Mouse (Mus musculus) limb, embryonic 12.5 days (tissue): ENCODE results near the gene Tmc3. TPM values are rescaled to one million over a fixed set of nuclear protein-coding genes. Genes with fewer than 3 reads are reported as not detected.

Experiments
- ATAC-seq: fragments of 200-750 bp; cut with Nextera tagmentation; 2 replicates; pipeline ENCODE4 v1.8.0; 2017; ENCODE audit warnings: low read depth, moderate TSS enrichment; ENCODE audit not compliant: insufficient number of reproducible peaks, insufficient read depth, low FRiP score, low TSS enrichment
- H3K27ac ChIP-seq: fragments of 300-500 bp; sonication (generic); 2 replicates; pipeline ENCODE4 v1.5.1; 2016; ENCODE audit warnings: mild to moderate bottlenecking, moderate library complexity
- H3K27me3 ChIP-seq: fragments of 300-500 bp; sonication (generic); 2 replicates; pipeline ENCODE4 v1.6.1; 2016; ENCODE audit warnings: mild to moderate bottlenecking, moderate library complexity
- H3K36me3 ChIP-seq: fragments of 300-500 bp; sonication (generic); 2 replicates; pipeline ENCODE4 v1.6.1; 2016; ENCODE audit warnings: mild to moderate bottlenecking, moderate library complexity
- H3K4me1 ChIP-seq: fragments of 300-500 bp; sonication (generic); replicated peaks from 2 replicates; pipeline ENCODE4 v1.6.1; 2016
- H3K4me2 ChIP-seq: fragments of 300-500 bp; sonication (generic); 2 replicates; pipeline ENCODE4 v1.6.1; 2016; ENCODE audit warnings: mild to moderate bottlenecking, moderate library complexity
- H3K4me3 ChIP-seq: fragments of 300-500 bp; sonication (generic); replicated peaks from 2 replicates; pipeline ENCODE4 v1.5.1; 2016; ENCODE audit warnings: mild to moderate bottlenecking
- H3K9ac ChIP-seq: fragments of 300-500 bp; sonication (generic); replicated peaks from 2 replicates; pipeline ENCODE4 v1.6.1; 2016; ENCODE audit warnings: mild to moderate bottlenecking, moderate library complexity
- H3K9me3 ChIP-seq: fragments of 300-500 bp; sonication (generic); 2 replicates; pipeline ENCODE4 v1.6.1; 2016; ENCODE audit warnings: mild to moderate bottlenecking, moderate library complexity
- WGBS: fragments of 180-500 bp; shearing (Covaris S2); methylation state at CpG from one replicate; pipeline ENCODE4 v1.1.7; 2016; 5-methylcytosine and 5-hydroxymethylcytosine counted together
- polyA plus RNA-seq: library from polyadenylated mRNA; unstranded; fragments of >200 nt; fragmentation: Nextera tagmentation; extraction: Ambion mirVana; gene quantifications from 2 replicates; pipeline ENCODE4 v1.2.1, GENCODE M21; 2016

The Tmc3 gene
- polyA plus RNA-seq, 1 experiment from 2014 or later, result 2.4 TPM

DNA sequence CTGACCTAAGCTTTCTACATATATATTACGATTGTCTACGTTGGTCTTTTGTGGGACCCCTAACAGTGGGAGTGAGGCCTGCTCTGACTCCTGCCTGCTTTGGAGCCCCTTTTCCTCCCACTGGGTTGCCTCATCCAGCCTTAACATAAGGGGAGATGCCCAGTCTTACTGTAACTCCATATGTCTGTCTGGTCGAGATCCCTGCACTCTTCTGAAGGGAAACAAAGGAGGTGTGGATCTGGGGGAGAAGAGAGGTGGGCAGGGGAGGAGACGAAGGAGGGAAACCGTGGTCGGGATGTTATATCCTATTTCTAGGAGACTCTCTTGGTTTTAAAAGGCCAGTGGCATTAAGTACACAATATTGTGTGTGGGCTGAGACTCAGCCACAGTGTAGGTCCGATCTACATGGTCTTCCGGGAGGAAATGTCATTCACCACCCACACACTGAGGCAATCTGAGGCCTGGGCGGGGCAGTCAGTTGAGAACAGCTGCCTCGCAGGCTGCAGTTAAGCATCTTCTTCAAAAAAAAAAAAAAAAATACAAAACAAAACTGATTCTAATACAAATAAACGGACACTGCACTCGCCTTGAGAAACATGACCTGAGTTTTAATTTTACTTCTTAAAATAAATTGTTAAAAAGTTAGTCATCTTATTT, 20.0 kb upstream of the Tmc3 start:
- H3K9ac ChIP-seq, result no peak overlapping the region
- no peak overlapping the region for H3K4me3 ChIP-seq
- H3K27ac ChIP-seq, result no peak overlapping the region
- H3K4me1 ChIP-seq, result 0 out of 2 replicates have a peak, but pooled peaks cover 3% of the 10 kb centered on the region
- no peak overlapping the region for H3K4me2 ChIP-seq
- H3K27me3 ChIP-seq, result no peaks in the 10 kb centered on the region
- no peaks in the 10 kb centered on the region for H3K9me3 ChIP-seq
- ATAC-seq, result no peak
- H3K36me3 ChIP-seq, result no peaks in the 10 kb centered on the region
- whole genome bisulfite sequencing, result 72% methylated on average over 12 of the region's 12 CpGs

DNA sequence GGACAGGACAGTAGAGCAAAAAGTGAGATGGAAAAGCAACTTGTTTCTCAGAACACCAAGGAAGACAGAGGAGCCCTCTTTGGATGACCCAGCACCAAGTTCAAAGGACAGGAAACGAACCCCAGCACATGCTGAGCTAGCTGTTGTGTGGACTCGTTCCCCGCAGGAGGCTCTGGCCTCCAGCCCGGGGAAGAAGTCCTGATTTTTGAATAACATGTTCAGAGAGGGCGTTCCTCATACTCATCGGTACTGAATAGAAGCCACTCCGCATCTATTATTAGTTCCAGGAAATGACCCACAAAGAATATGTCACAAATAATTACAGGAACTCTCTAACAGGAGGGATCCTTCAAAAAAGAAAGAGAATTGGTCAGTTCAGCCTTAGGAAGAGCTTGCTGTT, 18.8 kb upstream of the Tmc3 start:
- Histone ChIP-seq H3K27ac (no peak overlapping the region), H3K27me3 (no peaks in the 10 kb centered on the region), H3K4me3 (no peak overlapping the region), H3K4me1 (0 out of 2 replicates have a peak, but pooled peaks cover 3% of the 10 kb centered on the region), H3K4me2 (no peak overlapping the region), H3K9me3 (no peaks in the 10 kb centered on the region), H3K36me3 (no peaks in the 10 kb centered on the region), H3K9ac (no peak overlapping the region)
- 37% methylated on average over 7 of the region's 7 CpGs for WGBS
- ATAC-seq, result no peak

DNA sequence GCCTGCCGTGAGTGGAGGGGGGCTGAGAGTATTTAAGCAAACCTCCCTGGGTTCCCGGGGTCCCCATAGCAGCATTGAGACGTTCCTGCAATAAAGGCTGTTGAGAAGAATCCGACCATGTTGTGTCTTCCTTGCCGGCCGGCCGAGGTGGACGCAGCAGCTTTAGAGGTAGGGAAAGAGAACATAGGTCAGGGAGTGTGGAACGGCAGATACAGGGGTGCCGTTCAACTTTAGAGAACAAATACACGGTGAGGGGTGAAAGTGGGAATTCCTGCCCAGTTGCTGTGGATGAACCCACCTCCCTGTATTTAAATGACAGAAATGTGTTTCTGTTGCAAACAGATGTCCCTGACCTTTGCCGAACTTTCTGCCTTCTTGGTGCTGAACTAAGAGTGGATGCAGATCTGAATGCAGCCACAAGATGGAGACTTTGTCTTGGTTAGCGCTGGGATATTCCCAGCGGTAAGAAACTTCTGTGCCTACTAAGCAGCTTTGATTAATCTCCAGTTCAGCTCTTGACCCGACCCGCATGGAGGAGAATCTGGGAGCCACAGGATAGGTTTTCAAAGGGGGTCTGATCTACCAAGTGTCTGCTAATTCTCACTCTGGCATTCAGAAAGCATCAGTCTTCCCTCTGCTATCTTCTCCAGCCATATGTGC, 16.8 kb upstream of the Tmc3 start:
- Histone ChIP-seq H3K4me2 (no peak overlapping the region), H3K36me3 (no peaks in the 10 kb centered on the region), H3K4me1 (0 out of 2 replicates have a peak, but pooled peaks cover 3% of the 10 kb centered on the region), H3K27ac (no peak overlapping the region), H3K9me3 (no peaks in the 10 kb centered on the region), H3K4me3 (no peak overlapping the region), H3K27me3 (no peaks in the 10 kb centered on the region), H3K9ac (no peak overlapping the region)
- ATAC-seq, result no peak
- 53% methylated on average over 16 of the region's 16 CpGs for WGBS

- no peak overlapping the region for H3K4me2 ChIP-seq
- no peak overlapping the region for H3K9ac ChIP-seq
- H3K27me3 ChIP-seq, result no peaks in the 10 kb centered on the region
- WGBS, result 73% methylated on average over 2 of the region's 2 CpGs
- H3K4me1 ChIP-seq, result 0 out of 2 replicates have a peak, but pooled peaks cover 3% of the 10 kb centered on the region
- H3K9me3 ChIP-seq, result no peaks in the 10 kb centered on the region
- H3K27ac ChIP-seq, result no peak overlapping the region
- ATAC-seq, result no peak
- no peak overlapping the region for H3K4me3 ChIP-seq
- H3K36me3 ChIP-seq, result no peaks in the 10 kb centered on the region
These were observed 15.9 kb upstream of the Tmc3 start for GRCm38 (mm10) chr7:83568815-83569214.

DNA sequence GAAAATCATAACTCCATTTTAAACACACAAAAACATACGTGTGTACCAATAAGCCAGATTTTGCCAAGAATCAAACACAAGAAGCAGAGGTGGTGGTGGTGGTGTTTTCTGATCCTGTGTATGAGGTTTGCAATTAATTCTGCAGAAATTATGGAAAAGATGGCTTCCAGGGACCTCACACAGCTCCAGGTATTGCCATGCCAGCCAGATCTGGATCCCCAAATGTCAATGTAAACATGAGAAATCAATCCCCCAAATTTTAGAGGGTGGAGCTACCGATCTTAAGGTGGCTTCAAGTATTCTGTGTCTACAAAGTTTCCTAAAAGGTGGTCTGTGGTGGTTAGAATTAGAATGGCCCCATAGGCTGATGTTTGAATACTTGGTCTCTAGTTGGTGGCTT, 15.3 kb upstream of the Tmc3 start:
- Histone ChIP-seq H3K27ac (no peak overlapping the region), H3K9ac (no peak overlapping the region), H3K4me1 (0 out of 2 replicates have a peak, but pooled peaks cover 3% of the 10 kb centered on the region), H3K4me3 (no peak overlapping the region), H3K27me3 (no peaks in the 10 kb centered on the region), H3K9me3 (no peaks in the 10 kb centered on the region), H3K4me2 (no peak overlapping the region), H3K36me3 (no peaks in the 10 kb centered on the region)
- ATAC-seq, result no peak
- WGBS, result 87% methylated on average over 2 of the region's 2 CpGs

DNA sequence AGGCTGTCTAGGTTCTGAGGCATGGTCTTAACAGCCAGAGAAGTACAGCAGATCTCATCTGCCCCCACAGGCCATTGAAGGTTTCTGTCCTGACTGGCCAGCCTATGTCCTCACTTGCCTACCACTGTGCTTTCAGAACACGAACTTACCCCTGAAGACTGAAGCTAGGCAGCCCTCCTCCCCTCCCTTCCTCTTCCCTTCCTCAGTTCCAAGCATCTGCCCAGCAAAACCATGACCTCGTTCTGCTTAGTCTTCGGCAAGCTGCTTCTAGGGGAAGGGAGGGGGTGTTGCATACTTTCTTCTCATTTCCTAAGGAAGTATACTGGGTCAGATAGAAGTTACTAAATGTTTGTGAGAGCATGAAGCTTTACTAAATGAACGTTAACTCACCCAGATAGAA, 13.7 kb upstream of the Tmc3 start:
- H3K4me3 ChIP-seq, result no peak overlapping the region
- ATAC-seq, result no peak
- no peak overlapping the region for H3K4me2 ChIP-seq
- H3K9me3 ChIP-seq, result no peaks in the 10 kb centered on the region
- no peaks in the 10 kb centered on the region for H3K36me3 ChIP-seq
- 0 out of 2 replicates have a peak, but pooled peaks cover 3% of the 10 kb centered on the region for H3K4me1 ChIP-seq
- H3K27ac ChIP-seq, result no peak overlapping the region
- no peaks in the 10 kb centered on the region for H3K27me3 ChIP-seq
- no peak overlapping the region for H3K9ac ChIP-seq
- WGBS, result 59% methylated on average over 4 of the region's 4 CpGs

GRCm38 (mm10) chr7:83571901-83572300, 12.8 kb upstream of the Tmc3 start:
- H3K27me3 ChIP-seq, result no peaks in the 10 kb centered on the region
- H3K36me3 ChIP-seq, result no peaks in the 10 kb centered on the region
- no peaks in the 10 kb centered on the region for H3K9me3 ChIP-seq
- no peak overlapping the region for H3K4me2 ChIP-seq
- H3K4me3 ChIP-seq, result no peak overlapping the region
- 76% methylated on average over 3 of the region's 3 CpGs for WGBS
- no peak for ATAC-seq
- H3K4me1 ChIP-seq, result 0 out of 2 replicates have a peak, but pooled peaks cover 3% of the 10 kb centered on the region
- H3K9ac ChIP-seq, result no peak overlapping the region
- H3K27ac ChIP-seq, result no peak overlapping the region

GRCm38 (mm10) chr7:83572451-83572850, 12.3 kb upstream of the Tmc3 start:
- H3K27me3 ChIP-seq, result no peaks in the 10 kb centered on the region
- no peak overlapping the region for H3K4me3 ChIP-seq
- 79% methylated on average over 2 of the region's 2 CpGs for WGBS
- no peaks in the 10 kb centered on the region for H3K9me3 ChIP-seq
- ATAC-seq, result no peak
- no peak overlapping the region for H3K4me2 ChIP-seq
- no peaks in the 10 kb centered on the region for H3K36me3 ChIP-seq
- no peak overlapping the region for H3K9ac ChIP-seq
- 0 out of 2 replicates have a peak, but pooled peaks cover 3% of the 10 kb centered on the region for H3K4me1 ChIP-seq
- no peak overlapping the region for H3K27ac ChIP-seq

DNA sequence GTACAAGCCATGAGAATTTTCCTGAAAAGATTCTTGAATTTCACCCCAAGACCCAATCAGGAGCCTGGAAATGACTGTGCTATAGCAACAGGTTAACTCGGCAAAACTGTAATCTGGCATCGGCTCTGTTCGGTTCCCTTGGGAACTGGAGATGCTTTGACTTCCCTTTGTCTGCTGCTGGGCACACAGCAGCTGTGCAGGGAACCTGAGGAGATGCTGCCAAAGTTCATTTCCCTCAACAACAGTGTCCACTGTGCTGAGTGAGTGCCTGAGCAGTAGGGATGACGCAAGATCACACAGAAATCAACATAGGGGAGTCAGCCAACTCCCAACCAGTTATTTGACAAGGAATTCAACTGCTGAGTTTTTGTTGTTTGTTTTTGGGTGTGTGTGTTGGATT, 3.8 kb upstream of the Tmc3 start:
- WGBS, result 77% methylated on average over 4 of the region's 4 CpGs
- Histone ChIP-seq H3K9me3 (no peaks in the 10 kb centered on the region), H3K36me3 (no peaks in the 10 kb centered on the region), H3K27me3 (no peaks in the 10 kb centered on the region), H3K27ac (no peak overlapping the region), H3K4me3 (no peak overlapping the region), H3K4me2 (no peak overlapping the region), H3K9ac (no peak overlapping the region), H3K4me1 (peaks cover 10% of the 10 kb centered on the region; the same call in 1 of the 2 replicates)
- ATAC-seq, result no peak

DNA sequence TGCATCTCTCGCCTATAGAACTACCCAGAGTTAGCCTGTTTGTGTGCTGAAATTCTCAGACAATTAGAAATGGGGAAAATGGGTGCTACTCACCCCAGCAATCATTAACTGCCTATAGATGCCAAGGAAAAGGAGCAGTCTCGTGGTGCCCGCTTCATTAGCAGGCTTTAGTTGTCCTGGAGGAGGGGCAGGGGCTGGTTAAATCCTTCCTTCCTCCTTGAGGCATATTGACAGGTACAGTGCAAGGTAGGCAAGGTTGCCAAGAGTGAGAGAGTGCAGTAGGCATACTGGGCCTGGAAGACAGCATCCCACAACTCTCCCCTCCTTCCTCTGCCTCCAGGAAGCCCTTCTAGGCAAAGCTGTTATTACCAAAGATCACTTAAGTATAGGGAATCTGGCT, 9.3 kb downstream of the Tmc3 start:
- ATAC-seq, result no peak
- no peaks in the 10 kb centered on the region for H3K9me3 ChIP-seq
- no peak overlapping the region for H3K9ac ChIP-seq
- WGBS, result 80% methylated on average over 3 of the region's 3 CpGs
- H3K27ac ChIP-seq, result no peak overlapping the region
- no peaks in the 10 kb centered on the region for H3K36me3 ChIP-seq
- peaks cover 5% of the 10 kb centered on the region; the same call in 1 of the 2 replicates for H3K4me1 ChIP-seq
- no peaks in the 10 kb centered on the region for H3K27me3 ChIP-seq
- no peak overlapping the region for H3K4me2 ChIP-seq
- H3K4me3 ChIP-seq, result no peak overlapping the region

GRCm38 (mm10) chr7:83597063-83597462, 12.3 kb downstream of the Tmc3 start:
- WGBS, result 91% methylated on average over 3 of the region's 3 CpGs
- no peaks in the 10 kb centered on the region for H3K4me1 ChIP-seq
- H3K27ac ChIP-seq, result no peak overlapping the region
- no peaks in the 10 kb centered on the region for H3K9me3 ChIP-seq
- H3K4me3 ChIP-seq, result no peak overlapping the region
- no peak overlapping the region for H3K4me2 ChIP-seq
- ATAC-seq, result no peak
- no peak overlapping the region for H3K9ac ChIP-seq
- no peaks in the 10 kb centered on the region for H3K36me3 ChIP-seq
- no peaks in the 10 kb centered on the region for H3K27me3 ChIP-seq
